Mouse (Mus musculus) heart, embryonic 12.5 days (tissue): ENCODE data around the gene Hacd4. TPM values are rescaled to one million over a fixed set of nuclear protein-coding genes. Genes with fewer than 3 reads are reported as not detected.

Experiments
- ATAC-seq: fragments of 200-750 bp; cut with Nextera tagmentation; 2 replicates; pipeline ENCODE4 v1.8.0; 2017; ENCODE audit warnings: moderate TSS enrichment, moderate library complexity; ENCODE audit not compliant: insufficient number of reproducible peaks, low FRiP score
- H3K27ac ChIP-seq: fragments of 300-500 bp; sonication (generic); 2 replicates; pipeline ENCODE4 v1.5.1; 2016; ENCODE audit warnings: mild to moderate bottlenecking, moderate library complexity; ENCODE audit not compliant: poor library complexity, severe bottlenecking
- H3K27me3 ChIP-seq: fragments of 300-500 bp; sonication (generic); replicated peaks from 2 replicates; pipeline ENCODE4 v1.6.1; 2016; ENCODE audit warnings: mild to moderate bottlenecking, moderate library complexity
- H3K36me3 ChIP-seq: fragments of 300-500 bp; sonication (generic); 2 replicates; pipeline ENCODE4 v1.6.1; 2016; ENCODE audit warnings: mild to moderate bottlenecking, moderate library complexity
- H3K4me1 ChIP-seq: fragments of 300-500 bp; sonication (generic); replicated peaks from 2 replicates; pipeline ENCODE4 v1.6.1; 2016; ENCODE audit warnings: mild to moderate bottlenecking
- H3K4me2 ChIP-seq: fragments of 300-500 bp; sonication (generic); 2 replicates; pipeline ENCODE4 v1.6.1; 2016; ENCODE audit warnings: mild to moderate bottlenecking, moderate library complexity
- H3K4me3 ChIP-seq: fragments of 300-500 bp; sonication (generic); 2 replicates; pipeline ENCODE4 v1.5.1; 2016; ENCODE audit warnings: mild to moderate bottlenecking
- H3K9ac ChIP-seq: fragments of 300-500 bp; sonication (generic); 2 replicates; pipeline ENCODE4 v1.6.1; 2016; ENCODE audit warnings: mild to moderate bottlenecking, moderate library complexity
- H3K9me3 ChIP-seq: fragments of 300-500 bp; sonication (generic); replicated peaks from 2 replicates; pipeline ENCODE4 v1.6.1; 2016; ENCODE audit warnings: mild to moderate bottlenecking, moderate library complexity
- WGBS: fragments of 180-500 bp; shearing (Covaris S2); methylation state at CpG from one replicate; pipeline ENCODE4 v1.1.7; 2016; 5-methylcytosine and 5-hydroxymethylcytosine counted together
- polyA plus RNA-seq: library from polyadenylated mRNA; unstranded; fragments of >200 nt; fragmentation: Nextera tagmentation; extraction: Ambion mirVana; gene quantifications from 2 replicates; pipeline ENCODE4 v1.2.1, GENCODE M21; 2016

Gene Hacd4
- 8.8 and 9.0 TPM in 2 replicates for polyA plus RNA-seq

DNA sequence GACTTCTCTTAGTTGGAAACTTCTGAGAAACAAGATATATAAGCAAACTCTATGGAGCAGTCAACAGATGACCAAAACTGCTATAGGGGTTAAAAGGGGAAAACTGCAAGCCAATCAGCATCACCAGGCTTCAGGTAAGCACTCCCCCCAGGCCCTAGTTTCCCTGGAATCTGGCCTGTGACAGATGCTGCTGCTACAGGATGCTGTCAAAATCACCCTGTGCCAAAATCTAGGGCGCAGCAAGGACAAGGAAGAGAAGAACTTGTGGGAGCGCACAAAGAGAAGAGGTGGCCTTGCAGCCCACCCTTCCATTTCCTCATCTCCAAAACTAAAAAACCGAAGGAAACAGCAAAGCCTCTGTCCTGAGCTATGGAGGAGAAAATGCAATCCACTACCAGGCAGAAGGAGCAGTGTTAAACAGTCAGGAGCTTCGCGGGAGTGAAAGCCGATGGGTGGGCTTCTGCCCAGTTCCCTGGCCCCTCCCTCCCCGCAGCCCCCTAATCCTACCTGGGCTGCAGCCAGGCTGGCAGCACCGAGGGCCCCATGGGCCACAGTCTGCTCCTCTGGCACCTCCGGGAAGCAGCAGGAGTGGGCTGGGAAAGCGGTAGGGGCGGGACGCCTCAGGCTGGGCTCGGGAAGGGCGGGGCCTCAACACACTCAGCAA, at the start of gene Hacd4:
TSS of gene Hacd4 (minus strand) at position 603 of the 664 bp plus-strand sequence.
- WGBS = 4% methylated on average over 14 of the region's 14 CpGs
- peak within 1 kb of the TSS; percentile 84 for H3K4me2 ChIP-seq
- H3K27me3 ChIP-seq = no peaks in the 10 kb centered on the region
- peak within 1 kb of the TSS; percentile 80 for H3K9ac ChIP-seq
- H3K9me3 ChIP-seq = no peaks in the 10 kb centered on the region
- peak within 1 kb of the TSS; percentile 39; the same call in 1 of the 2 replicates for H3K27ac ChIP-seq
- H3K4me1 ChIP-seq = peaks cover 27% of the 10 kb centered on the region
- H3K36me3 ChIP-seq = no peaks in the 10 kb centered on the region
- ATAC-seq = peak; percentile 80; the same call in 1 of the 2 replicates
- H3K4me3 ChIP-seq = peak within 1 kb of the TSS; percentile 60

DNA sequence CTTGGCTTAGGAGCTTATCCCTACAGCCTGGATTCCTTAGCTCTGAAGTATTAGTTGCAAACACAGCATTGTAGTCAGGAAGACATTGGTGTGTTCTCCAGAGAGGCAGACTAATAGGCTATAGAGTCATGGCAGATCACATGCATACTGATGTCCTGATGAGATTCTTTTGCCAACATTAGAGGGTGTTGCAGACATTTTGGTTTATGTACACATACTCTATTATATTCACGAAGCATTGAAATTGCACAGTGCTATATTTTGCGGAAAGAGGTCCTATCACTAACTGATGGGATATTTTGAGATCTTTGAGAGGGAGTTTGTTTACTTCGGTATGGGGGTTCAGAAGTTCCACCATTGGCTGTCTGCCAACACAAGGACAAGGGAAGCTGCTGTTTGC, 49.4 kb upstream of the Hacd4 start:
- Histone ChIP-seq H3K9me3 (no peaks in the 10 kb centered on the region), H3K4me1 (no peaks in the 10 kb centered on the region; the same call in 1 of the 2 replicates), H3K4me2 (no peak overlapping the region), H3K27me3 (no peaks in the 10 kb centered on the region), H3K9ac (no peak overlapping the region), H3K4me3 (no peak overlapping the region), H3K36me3 (no peaks in the 10 kb centered on the region), H3K27ac (no peak overlapping the region)
- ATAC-seq = no peak
- 71% methylated on average over 3 of the region's 3 CpGs for WGBS

DNA sequence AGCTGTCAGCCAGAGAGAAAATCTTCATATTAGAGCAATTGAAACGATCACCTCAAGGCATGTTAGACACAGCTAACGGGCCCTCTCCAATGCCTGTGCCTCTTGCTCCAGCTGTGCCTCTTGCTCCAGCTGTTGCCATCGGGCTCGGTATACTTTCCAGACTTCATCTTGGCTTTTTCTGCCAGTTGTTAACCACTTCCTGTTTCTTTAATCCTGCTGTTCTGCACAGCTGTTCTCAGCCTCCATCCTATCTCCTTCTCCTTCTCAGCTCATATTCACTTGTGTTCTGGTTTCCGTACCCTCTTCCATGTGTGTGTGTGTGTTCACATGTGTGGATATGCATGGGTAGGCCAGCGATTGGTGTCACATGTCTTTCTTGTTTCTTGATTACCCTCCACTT, 41.4 kb upstream of the Hacd4 start:
- WGBS = 74% methylated on average over 6 of the region's 6 CpGs
- ATAC-seq = no peak
- H3K27ac ChIP-seq = no peak overlapping the region
- no peak overlapping the region for H3K4me2 ChIP-seq
- H3K9ac ChIP-seq = no peak overlapping the region
- H3K4me1 ChIP-seq = peaks cover 10% of the 10 kb centered on the region
- no peaks in the 10 kb centered on the region for H3K9me3 ChIP-seq
- no peaks in the 10 kb centered on the region for H3K27me3 ChIP-seq
- no peak overlapping the region for H3K4me3 ChIP-seq
- no peaks in the 10 kb centered on the region for H3K36me3 ChIP-seq

DNA sequence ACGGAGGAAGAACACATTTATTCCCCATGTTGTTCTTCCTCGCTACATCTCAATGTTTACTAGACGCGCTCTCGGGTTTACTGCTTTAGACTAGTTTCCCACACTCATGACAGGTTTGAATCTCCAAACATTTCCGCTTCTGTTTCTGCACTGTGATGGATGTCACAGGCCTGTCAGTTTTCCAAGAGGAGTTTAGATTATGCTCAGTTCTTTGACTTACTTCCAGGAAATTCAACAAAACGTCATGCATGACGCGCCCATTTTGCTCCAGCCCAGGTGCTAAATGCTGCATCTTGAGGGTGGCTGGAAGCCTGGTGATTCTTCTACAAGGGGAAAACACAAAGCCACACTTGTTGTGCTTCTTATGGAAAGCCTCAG, 40.1 kb upstream of the Hacd4 start:
- Histone ChIP-seq H3K27ac (no peak overlapping the region), H3K4me1 (peaks cover 10% of the 10 kb centered on the region), H3K9ac (no peak overlapping the region), H3K36me3 (no peaks in the 10 kb centered on the region), H3K4me3 (no peak overlapping the region), H3K4me2 (no peak overlapping the region), H3K9me3 (no peaks in the 10 kb centered on the region), H3K27me3 (no peaks in the 10 kb centered on the region)
- ATAC-seq = no peak
- WGBS = 82% methylated on average over 9 of the region's 9 CpGs

DNA sequence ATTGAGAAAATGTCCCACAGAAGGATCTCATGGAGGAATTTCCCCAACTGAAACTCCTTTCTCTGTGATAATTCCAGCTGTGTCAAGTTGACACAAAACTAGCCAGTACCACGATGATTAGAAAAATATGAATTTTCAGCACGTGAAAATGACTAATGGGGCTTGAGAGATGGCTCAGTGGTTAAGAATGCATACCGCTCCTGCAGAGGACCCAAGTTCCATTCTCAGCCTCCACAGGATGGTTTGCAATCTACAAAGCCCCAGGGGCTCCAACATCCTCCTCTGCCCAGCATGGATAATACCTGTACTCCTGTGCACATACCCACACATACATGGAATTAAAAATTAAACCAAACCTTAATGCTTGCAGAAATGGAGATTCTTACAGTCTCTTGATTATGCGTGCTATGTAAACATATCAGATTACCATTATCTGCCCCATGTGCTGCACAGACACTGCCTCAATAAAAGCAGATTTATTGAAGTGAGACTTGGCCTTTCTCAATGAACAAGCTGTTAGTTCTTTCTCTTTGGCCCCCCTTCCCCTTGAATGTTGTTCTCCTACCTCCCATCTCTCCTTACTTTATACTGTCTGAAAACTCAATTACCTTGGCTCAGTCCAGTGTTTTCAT, 39.6 kb upstream of the Hacd4 start:
- Histone ChIP-seq H3K4me1 (peaks cover 10% of the 10 kb centered on the region), H3K27me3 (no peaks in the 10 kb centered on the region), H3K4me2 (no peak overlapping the region), H3K9ac (no peak overlapping the region), H3K9me3 (no peaks in the 10 kb centered on the region), H3K36me3 (no peaks in the 10 kb centered on the region), H3K4me3 (no peak overlapping the region), H3K27ac (no peak overlapping the region)
- no peak for ATAC-seq
- WGBS = 62% methylated on average over 4 of the region's 4 CpGs

DNA sequence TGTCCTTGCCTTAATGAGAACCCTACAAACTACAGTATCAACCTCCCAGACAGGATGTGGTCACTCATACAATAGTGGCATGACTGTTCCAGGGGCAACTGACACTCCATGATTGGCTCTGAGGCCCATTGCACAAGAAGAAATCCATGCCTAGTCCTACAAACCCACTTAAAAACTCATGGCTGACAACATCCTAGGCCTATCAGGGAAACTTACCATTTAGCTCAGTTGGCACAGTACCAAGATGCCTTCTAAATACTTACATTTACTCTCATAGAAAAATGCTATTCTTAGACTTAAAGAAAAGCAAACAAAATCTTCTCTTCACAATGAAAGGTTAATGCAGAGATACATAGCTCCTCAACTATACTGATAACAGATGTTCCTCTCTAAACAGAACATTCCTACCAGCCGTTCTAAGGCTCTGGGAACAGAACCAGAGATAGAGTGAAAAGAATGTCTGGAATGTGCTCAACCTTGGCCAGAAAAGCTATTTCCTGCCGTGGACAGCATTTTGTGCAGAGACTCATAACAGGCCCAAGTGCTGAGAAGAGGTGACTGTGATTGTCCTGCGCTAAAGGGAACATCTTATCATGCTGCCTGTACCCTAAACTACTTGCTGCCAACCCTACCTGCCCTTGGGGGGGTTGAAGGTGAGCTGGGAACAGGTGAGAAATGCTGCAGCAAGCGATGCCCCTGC, 37.9 kb upstream of the Hacd4 start:
- Histone ChIP-seq H3K27me3 (no peaks in the 10 kb centered on the region), H3K27ac (peak overlapping the region; percentile 56), H3K4me3 (no peak overlapping the region), H3K4me1 (peaks cover 10% of the 10 kb centered on the region), H3K9ac (no peak overlapping the region), H3K9me3 (no peaks in the 10 kb centered on the region), H3K36me3 (no peaks in the 10 kb centered on the region), H3K4me2 (no peak overlapping the region)
- WGBS = 24% methylated on average over 4 of the region's 4 CpGs
- ATAC-seq = peak; percentile 48

DNA sequence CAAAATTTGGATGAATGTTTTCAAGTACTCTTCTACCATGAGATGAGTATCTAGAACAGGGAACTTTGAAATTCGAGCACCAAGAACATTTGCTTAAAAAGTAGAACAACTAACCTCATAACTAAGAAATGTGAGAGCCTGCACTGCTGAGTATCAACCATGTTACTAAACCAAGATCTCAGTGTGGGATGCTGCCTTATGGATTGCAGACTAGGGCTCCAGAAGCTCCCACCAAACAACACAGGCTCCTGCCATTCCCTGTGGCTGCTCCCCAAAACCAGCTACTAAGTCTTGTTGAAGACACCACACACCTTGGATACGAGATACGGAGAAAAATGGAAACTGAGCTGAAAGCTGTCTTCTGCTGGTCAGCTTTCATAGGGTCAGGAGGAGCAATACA, 37.4 kb upstream of the Hacd4 start:
- no peak for ATAC-seq
- Histone ChIP-seq H3K9ac (no peak overlapping the region), H3K4me2 (no peak overlapping the region), H3K4me3 (no peak overlapping the region), H3K4me1 (peaks cover 10% of the 10 kb centered on the region), H3K36me3 (no peaks in the 10 kb centered on the region), H3K27me3 (no peaks in the 10 kb centered on the region), H3K9me3 (no peaks in the 10 kb centered on the region), H3K27ac (peak overlapping the region; percentile 56)
- 83% methylated on average over 3 of the region's 3 CpGs for WGBS

DNA sequence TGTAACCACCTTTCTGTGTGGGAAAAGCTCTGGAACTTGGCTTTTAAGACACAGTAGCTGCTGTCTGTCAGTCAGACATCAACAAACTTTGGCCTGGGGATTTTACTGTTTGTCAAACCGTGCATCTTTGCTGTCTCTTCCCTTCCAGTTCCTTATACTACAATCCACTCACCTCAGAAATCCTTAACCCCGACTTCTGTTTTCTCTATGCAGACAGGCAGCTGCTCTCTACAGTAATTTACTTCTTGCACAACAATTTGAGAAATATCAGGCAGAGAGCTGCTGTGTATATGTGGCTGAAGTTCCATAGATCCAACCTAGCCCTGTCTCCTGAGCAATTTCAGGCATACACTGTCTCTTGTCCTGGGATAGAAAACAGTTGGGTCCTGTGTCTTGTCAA, 32.8 kb upstream of the Hacd4 start:
- H3K9ac ChIP-seq = no peak overlapping the region
- WGBS = 65% methylated on average over 2 of the region's 2 CpGs
- no peak overlapping the region for H3K4me2 ChIP-seq
- H3K4me3 ChIP-seq = no peak overlapping the region
- H3K4me1 ChIP-seq = peaks cover 5% of the 10 kb centered on the region
- no peak overlapping the region for H3K27ac ChIP-seq
- no peaks in the 10 kb centered on the region for H3K9me3 ChIP-seq
- no peaks in the 10 kb centered on the region for H3K36me3 ChIP-seq
- no peak for ATAC-seq
- H3K27me3 ChIP-seq = no peaks in the 10 kb centered on the region

DNA sequence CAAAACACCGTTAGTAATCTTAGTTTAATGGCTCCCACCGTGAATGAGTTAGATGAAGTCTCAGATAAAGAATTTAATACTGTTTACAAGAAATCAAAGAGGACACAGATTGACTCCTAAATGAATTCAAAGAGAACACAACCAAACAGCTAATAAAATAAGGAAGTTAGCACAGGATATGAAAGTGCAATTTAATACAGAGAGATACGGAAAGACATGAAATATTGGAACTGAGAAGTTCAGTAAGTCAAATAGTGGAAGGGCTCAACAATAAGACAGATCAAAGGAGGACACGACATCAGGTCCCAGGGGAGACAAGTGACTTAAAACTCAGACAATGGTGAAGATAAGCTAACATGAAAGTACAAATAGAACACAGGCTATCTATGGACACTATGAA, 25.8 kb upstream of the Hacd4 start:
- Histone ChIP-seq H3K4me1 (0 out of 2 replicates have a peak, but pooled peaks cover 5% of the 10 kb centered on the region), H3K9ac (no peak overlapping the region), H3K36me3 (no peaks in the 10 kb centered on the region), H3K9me3 (no peaks in the 10 kb centered on the region), H3K27ac (no peak overlapping the region), H3K4me3 (no peak overlapping the region), H3K27me3 (no peaks in the 10 kb centered on the region), H3K4me2 (no peak overlapping the region)
- 82% methylated on average over 4 of the region's 4 CpGs for WGBS
- ATAC-seq = no peak

DNA sequence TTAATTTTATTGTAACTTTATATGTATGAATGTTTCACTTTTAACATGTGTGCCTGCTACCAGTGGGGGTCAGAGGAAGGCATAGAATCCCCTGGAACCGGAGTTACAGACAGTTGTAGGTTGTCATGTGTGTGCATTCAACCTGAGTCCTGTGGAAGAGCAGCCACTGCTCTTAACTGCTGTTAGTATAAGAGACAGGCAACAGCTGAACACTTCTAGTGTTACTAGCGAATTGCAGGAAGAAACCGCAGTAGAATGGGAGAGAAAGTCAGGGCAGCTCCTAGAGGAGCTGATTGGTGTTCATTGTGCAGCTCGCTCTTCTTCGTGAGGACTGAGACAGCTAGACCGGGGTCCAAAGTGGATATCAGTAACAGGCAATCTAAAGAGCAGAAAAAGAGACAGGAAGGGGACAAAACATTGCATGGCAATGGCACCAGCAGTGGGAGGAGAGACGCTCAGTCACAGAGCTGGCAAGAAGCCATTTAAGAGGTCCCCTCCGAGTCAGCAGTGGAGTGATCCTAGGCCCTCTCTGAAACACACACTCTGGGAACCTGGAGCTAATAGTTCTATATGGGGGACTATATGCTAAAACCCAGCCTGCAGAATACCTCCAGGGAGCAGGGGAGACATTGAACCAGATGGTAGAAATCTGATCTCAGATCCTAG, 24.4 kb upstream of the Hacd4 start:
- H3K27me3 ChIP-seq = no peaks in the 10 kb centered on the region
- no peak overlapping the region for H3K4me2 ChIP-seq

DNA sequence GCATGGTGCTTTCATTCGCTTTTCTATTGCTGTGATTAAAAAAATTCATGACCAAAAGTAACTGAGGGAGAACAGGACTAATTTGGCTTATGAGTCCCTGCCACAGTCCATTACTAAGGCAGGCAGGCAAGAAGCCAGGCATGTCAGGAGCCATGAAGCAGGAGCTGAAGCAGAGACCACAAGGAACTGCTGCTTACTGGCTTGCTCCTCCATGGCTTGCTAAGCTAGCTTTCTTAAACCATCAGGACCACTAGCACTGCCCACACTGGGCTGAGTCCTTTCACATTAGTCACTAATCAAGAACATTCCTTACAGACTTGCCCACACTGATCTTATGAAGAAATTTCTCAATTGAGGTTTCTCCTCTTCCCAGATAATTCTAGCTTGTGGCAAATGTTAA, 23.8 kb upstream of the Hacd4 start:
- no peak overlapping the region for H3K9ac ChIP-seq
- no peak overlapping the region for H3K4me2 ChIP-seq

More for the DNA sequence above, 24.4 kb upstream of the Hacd4 start:
- H3K27ac ChIP-seq = no peak overlapping the region
- no peak overlapping the region for H3K4me3 ChIP-seq
- 0 out of 2 replicates have a peak, but pooled peaks cover 5% of the 10 kb centered on the region for H3K4me1 ChIP-seq
- H3K9me3 ChIP-seq = no peaks in the 10 kb centered on the region
- H3K36me3 ChIP-seq = no peaks in the 10 kb centered on the region
- WGBS = 61% methylated on average over 8 of the region's 8 CpGs
- H3K9ac ChIP-seq = no peak overlapping the region
- ATAC-seq = no peak

More for the DNA sequence above, 23.8 kb upstream of the Hacd4 start:
- no peaks in the 10 kb centered on the region for H3K9me3 ChIP-seq
- H3K36me3 ChIP-seq = no peaks in the 10 kb centered on the region
- no peak for ATAC-seq
- no peak overlapping the region for H3K4me3 ChIP-seq
- no peak overlapping the region for H3K27ac ChIP-seq
- 80% methylated on average over 1 of the region's 1 CpGs for WGBS
- H3K27me3 ChIP-seq = no peaks in the 10 kb centered on the region
- H3K4me1 ChIP-seq = 0 out of 2 replicates have a peak, but pooled peaks cover 5% of the 10 kb centered on the region
